Comparison of ENCODE assay signal across 9 mouse cellular contexts in genomic region chr1:36589486-36589885, GRCm38 (mm10). TPM values are rescaled to one million over a fixed set of nuclear protein-coding genes. Genes with fewer than 3 reads are reported as not detected.
A peak's percentile ranks its signal among the peaks of the same experiment; 100 is the strongest.
DNase-seq lines count a peak whose midpoint lies in the region; ATAC-seq and TF ChIP-seq lines count a peak whose summit lies in the region.
"Had no signal": no experiment of that assay in that cellular context is flagged by ENCODE, and none has a peak within 500 bp of the region (broad histone marks: within the 10 kb centered on the region; RNA-seq: fewer than 3 reads in every experiment).

No protein-coding gene starts in this region.

- 0 out of 2 replicates have a peak, but pooled peaks have one; percentile 22 for TF ChIP-seq POLR2A in heart, adult 2 months (IDR thresholded peaks at IDR 0.05; ENCODE audit: insufficient read depth, low read depth, low read length)
- TF ChIP-seq POLR2A in kidney, adult 2 months (IDR thresholded peaks at IDR 0.05; ENCODE audit: low read depth, low read length) = no peak

- TF ChIP-seq EP300 in heart, adult 2 months (IDR thresholded peaks at IDR 0.05; ENCODE audit: insufficient read depth, low read depth, low read length) = peak; percentile 86; the same call in 1 of the 2 replicates

- peak overlapping the region; percentile 79 for H3K27ac ChIP-seq in hindbrain, embryonic 10.5 days
- no peak overlapping the region; the same call in 1 of the 2 replicates for H3K27ac ChIP-seq in hindbrain, embryonic 11.5 days (ENCODE audit: low read depth, low read length)
- H3K27ac ChIP-seq in heart, adult 2 months = peak overlapping the region; percentile 91
- H3K27ac ChIP-seq in kidney, adult 2 months (ENCODE audit: insufficient read depth, low read depth, low read length) = peak overlapping the region; percentile 36
- peak overlapping the region; percentile 28 for H3K27ac ChIP-seq in neural tube, embryonic 15.5 days (replicated peaks)

- no peak overlapping the region for H3K4me3 ChIP-seq in hindbrain, embryonic 10.5 days
- no peak overlapping the region for H3K4me3 ChIP-seq in hindbrain, embryonic 11.5 days (ENCODE audit: low read depth, low read length)
- no peak overlapping the region for H3K4me3 ChIP-seq in heart, adult 2 months
- no peak overlapping the region for H3K4me3 ChIP-seq in kidney, adult 2 months (ENCODE audit: insufficient read depth, low read depth, low read length)
- no peak overlapping the region for H3K4me3 ChIP-seq in neural tube, embryonic 15.5 days (replicated peaks)

- 41% methylated on average over 6 of the region's 6 CpGs for WGBS in hindbrain, embryonic 10.5 days
- 47% methylated on average over 6 of the region's 6 CpGs for WGBS in hindbrain, embryonic 11.5 days
- 6% methylated on average over 6 of the region's 6 CpGs for WGBS in heart, adult 2 months
- WGBS in kidney, adult 2 months = 59% methylated on average over 6 of the region's 6 CpGs
- WGBS in neural tube, embryonic 15.5 days = 47% methylated on average over 6 of the region's 6 CpGs

- no peak for ATAC-seq in hindbrain, embryonic 11.5 days (ENCODE audit: low FRiP score)
- ATAC-seq in neural tube, embryonic 15.5 days (ENCODE audit: low FRiP score) = no peak
- ATAC-seq in frontal cortex, adult (ENCODE audit: low TSS enrichment) = no peak

- TF ChIP-seq CTCF in heart, adult 2 months (IDR thresholded peaks at IDR 0.05) = peak; percentile 38
- TF ChIP-seq CTCF in kidney, adult 2 months (conservative IDR thresholded peaks at IDR 0.05; ENCODE audit: insufficient read depth, insufficient read length, low read depth, low read length) = no peak

- DNase-seq in hindbrain, embryonic 10.5 days (ENCODE audit: low spot score) = no peak
- no peak for DNase-seq in hindbrain, embryonic 11.5 days (ENCODE audit: low spot score)
- peak; percentile 44 for DNase-seq in cerebellum, adult 11 months
- peak; percentile 80 to 87 for DNase-seq in heart, adult 2 months
- peak; percentile 83 for DNase-seq in kidney, adult 2 months
- no peak for DNase-seq in layer of hippocampus, postnatal 25 days (ENCODE audit: extremely low spot score in 1 of 2, low spot score in 1 of 2)

- H3K9me3 ChIP-seq in hindbrain, embryonic 10.5 days = no peaks in the 10 kb centered on the region
- H3K9me3 ChIP-seq in hindbrain, embryonic 11.5 days (ENCODE audit: control insufficient read depth, low read length) = no peaks in the 10 kb centered on the region
- no peaks in the 10 kb centered on the region for H3K9me3 ChIP-seq in neural tube, embryonic 15.5 days (replicated peaks)

- H3K4me1 ChIP-seq in hindbrain, embryonic 10.5 days (replicated peaks) = peaks cover 70% of the 10 kb centered on the region
- peaks cover 9% of the 10 kb centered on the region for H3K4me1 ChIP-seq in hindbrain, embryonic 11.5 days (replicated peaks; ENCODE audit: control insufficient read depth, insufficient read depth, low read length)
- H3K4me1 ChIP-seq in heart, adult 2 months (ENCODE audit: control insufficient read depth, insufficient read depth, low read length) = peaks cover 19% of the 10 kb centered on the region
- peaks cover 7% of the 10 kb centered on the region; the same call in 1 of the 2 replicates for H3K4me1 ChIP-seq in kidney, adult 2 months (ENCODE audit: control insufficient read depth, insufficient read depth, low read length)
- H3K4me1 ChIP-seq in neural tube, embryonic 15.5 days = peaks cover 27% of the 10 kb centered on the region

- intact Hi-C loops in heart, adult 2 months (cut with DNase I) = loop anchor here (2.0 kb wide), 1 partner anchor 35 kb away; no protein-coding TSS in a partner anchor

- H3K79me2 ChIP-seq in heart, adult 2 months (replicated peaks; ENCODE audit: control insufficient read depth, insufficient read depth, low read length) = no peaks in the 10 kb centered on the region

- no peak overlapping the region for H3K9ac ChIP-seq in hindbrain, embryonic 11.5 days (ENCODE audit: low read depth, low read length)
- H3K9ac ChIP-seq in heart, adult 2 months (ENCODE audit: low read depth, low read length) = no peak overlapping the region
- H3K9ac ChIP-seq in neural tube, embryonic 15.5 days (replicated peaks) = no peak overlapping the region

- H3K4me2 ChIP-seq in hindbrain, embryonic 11.5 days (replicated peaks; ENCODE audit: low read depth, low read length) = no peak overlapping the region
- H3K4me2 ChIP-seq in neural tube, embryonic 15.5 days = no peak overlapping the region

- no peaks in the 10 kb centered on the region; the same call in 1 of the 2 replicates for H3K27me3 ChIP-seq in hindbrain, embryonic 10.5 days (ENCODE audit: insufficient read depth, poor library complexity, severe bottlenecking)
- no peaks in the 10 kb centered on the region for H3K27me3 ChIP-seq in hindbrain, embryonic 11.5 days (ENCODE audit: control insufficient read depth, insufficient read depth, low read length)
- no peaks in the 10 kb centered on the region for H3K27me3 ChIP-seq in heart, adult 2 months (ENCODE audit: control insufficient read depth, insufficient read depth, low read length)
- no peaks in the 10 kb centered on the region for H3K27me3 ChIP-seq in kidney, adult 2 months (replicated peaks; ENCODE audit: control insufficient read depth, insufficient read depth, low read length)
- no peaks in the 10 kb centered on the region for H3K27me3 ChIP-seq in neural tube, embryonic 15.5 days (replicated peaks)
- H3K27me3 ChIP-seq: CH12.LX had no signal

- no peaks in the 10 kb centered on the region for H3K36me3 ChIP-seq in hindbrain, embryonic 10.5 days
- no peaks in the 10 kb centered on the region for H3K36me3 ChIP-seq in hindbrain, embryonic 11.5 days (ENCODE audit: control insufficient read depth, insufficient read depth, low read length)
- no peaks in the 10 kb centered on the region for H3K36me3 ChIP-seq in heart, adult 2 months (ENCODE audit: control insufficient read depth, insufficient read depth, low read length)
- no peaks in the 10 kb centered on the region for H3K36me3 ChIP-seq in kidney, adult 2 months (ENCODE audit: control insufficient read depth, insufficient read depth, low read length)
- H3K36me3 ChIP-seq in neural tube, embryonic 15.5 days = no peaks in the 10 kb centered on the region

RNA-seq across cellular contexts. Expression of gene Sema4c, which starts 31.3 kb away (rescaled TPM):
- 25.4 and 29.6 TPM in 2 replicates for polyA plus RNA-seq in hindbrain, embryonic 10.5 days (2016; fragmentation: Nextera tagmentation; extraction: Ambion mirVana)
- polyA plus RNA-seq in hindbrain, embryonic 11.5 days (2014; fragmentation: Nextera tagmentation; extraction: Ambion mirVana) = 4.3 and 5.9 TPM in 2 replicates
- total RNA-seq in heart, adult 2 months (2021) = 10 to 100 TPM; 10.6 to 11.1 TPM
- 12.7 and 15.2 TPM in 2 replicates for polyA plus RNA-seq in heart, adult 2 months (2012; rRNA removed)
- polyA plus RNA-seq in kidney, adult 2 months (2012; rRNA removed) = 8.0 and 9.1 TPM in 2 replicates
- 20.5 and 20.8 TPM in 2 replicates for polyA plus RNA-seq in neural tube, embryonic 15.5 days (2015; fragmentation: Nextera tagmentation; extraction: Ambion mirVana)
- 10 to 100 TPM; 12.7 to 14.0 TPM for total RNA-seq in layer of hippocampus, postnatal 25 days (2021)

RNA-seq across cellular contexts. Expression of gene Ankrd39, which starts 42.2 kb away (rescaled TPM):
- polyA plus RNA-seq in hindbrain, embryonic 10.5 days (2016; fragmentation: Nextera tagmentation; extraction: Ambion mirVana) = 16.9 and 20.6 TPM in 2 replicates
- polyA plus RNA-seq in hindbrain, embryonic 11.5 days (2014; fragmentation: Nextera tagmentation; extraction: Ambion mirVana) = 12.8 and 13.1 TPM in 2 replicates
- total RNA-seq in heart, adult 2 months (2021) = 1 to 10 TPM; 6.2 to 6.3 TPM
- polyA plus RNA-seq in heart, adult 2 months (2012; rRNA removed) = 11.1 TPM in 2 replicates
- polyA plus RNA-seq in kidney, adult 2 months (2012; rRNA removed) = 16.8 and 22.6 TPM in 2 replicates
- 29.4 and 33.0 TPM in 2 replicates for polyA plus RNA-seq in neural tube, embryonic 15.5 days (2015; fragmentation: Nextera tagmentation; extraction: Ambion mirVana)
- 10 to 100 TPM; 10.8 to 13.3 TPM for total RNA-seq in layer of hippocampus, postnatal 25 days (2021)

RNA-seq across cellular contexts. Expression of gene Gm42417, which starts 50.3 kb away (rescaled TPM):
- polyA plus RNA-seq in hindbrain, embryonic 10.5 days (2016; fragmentation: Nextera tagmentation; extraction: Ambion mirVana) = 0.75 TPM in 1 of 2 replicates, not detected in the other
- not detected in 2 replicates for polyA plus RNA-seq in hindbrain, embryonic 11.5 days (2014; fragmentation: Nextera tagmentation; extraction: Ambion mirVana)
- 100 to 1,000 TPM; 148 to 172 TPM for total RNA-seq in heart, adult 2 months (2021)
- polyA plus RNA-seq in heart, adult 2 months (2012; rRNA removed) = 0.09 TPM in 1 of 2 replicates, not detected in the other
- polyA plus RNA-seq in kidney, adult 2 months (2012; rRNA removed) = not detected in 2 replicates
- 0.36 and 1.2 TPM in 2 replicates for polyA plus RNA-seq in neural tube, embryonic 15.5 days (2015; fragmentation: Nextera tagmentation; extraction: Ambion mirVana)
- under 1 TPM in 1 of 2 experiments, not detected in 1; 0.47 TPM for total RNA-seq in layer of hippocampus, postnatal 25 days (2021)

RNA-seq across cellular contexts. Expression of gene Ankrd23, which starts 52.8 kb away (rescaled TPM):
- polyA plus RNA-seq in hindbrain, embryonic 10.5 days (2016; fragmentation: Nextera tagmentation; extraction: Ambion mirVana) = 15.7 and 18.0 TPM in 2 replicates
- polyA plus RNA-seq in hindbrain, embryonic 11.5 days (2014; fragmentation: Nextera tagmentation; extraction: Ambion mirVana) = 6.1 and 6.8 TPM in 2 replicates
- total RNA-seq in heart, adult 2 months (2021) = 100 to 1,000 TPM; 310 to 338 TPM
- polyA plus RNA-seq in heart, adult 2 months (2012; rRNA removed) = 397 and 412 TPM in 2 replicates
- 11.8 and 37.9 TPM in 2 replicates for polyA plus RNA-seq in kidney, adult 2 months (2012; rRNA removed)
- 21.6 and 21.8 TPM in 2 replicates for polyA plus RNA-seq in neural tube, embryonic 15.5 days (2015; fragmentation: Nextera tagmentation; extraction: Ambion mirVana)
- total RNA-seq in layer of hippocampus, postnatal 25 days (2021) = 1 to 10 TPM; 5.4 to 7.7 TPM

Comparison
In these comparisons a context has a peak if more than half of its experiments do, and no peak if none do; other contexts are left out.
1. DNase-seq: peak in cerebellum, adult 11 months (single experiment), heart, adult 2 months (2 of 2) and kidney, adult 2 months (single experiment); none in hindbrain, embryonic 10.5 days (single experiment), hindbrain, embryonic 11.5 days (single experiment) and layer of hippocampus, postnatal 25 days (0 of 2).